Mouse (Mus musculus) cerebellum, adult 8-10 months (tissue): ENCODE measurements around the gene Clca4b.
"Not testable (repeated sequence)": the region's sequence is repeated elsewhere in the genome, so short reads cannot be mapped to it uniquely, and the experiment has no call there.

Experiments used
- DNase-seq: peaks from one replicate; pipeline ENCODE4 v3.0.0; 2022

Clca4b gene

GRCm38 (mm10) chr3:144932335-144932734, at the start of gene Clca4b:
Gene Clca4b (minus strand): TSS chr3:144932529.
- DNase-seq: no peak

GRCm38 (mm10) chr3:144980551-144980950, 48.2 kb upstream of the Clca4b start:
- DNase-seq: no peak

GRCm38 (mm10) chr3:144977631-144978030, 45.3 kb upstream of the Clca4b start:
- no peak for DNase-seq

DNA sequence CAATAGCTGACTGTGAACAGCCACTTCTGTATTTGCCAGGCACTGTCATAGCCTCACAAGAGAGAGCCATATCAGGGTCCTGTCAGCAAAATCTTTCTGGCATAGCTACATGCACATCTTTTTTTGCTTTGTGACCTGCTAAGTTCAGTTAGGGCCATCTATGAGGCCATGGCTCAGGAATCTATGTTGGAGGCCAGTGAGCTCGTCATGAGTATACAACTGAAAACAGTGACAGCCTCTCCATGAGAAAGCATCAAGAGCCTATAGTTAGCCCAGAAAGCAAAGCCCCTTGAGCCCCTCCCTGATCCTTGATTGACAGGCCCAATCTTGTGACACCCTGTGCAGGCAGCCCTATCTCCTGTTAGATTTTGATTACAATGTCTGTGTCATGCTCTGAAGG, 43.8 kb upstream of the Clca4b start:
- no peak for DNase-seq

GRCm38 (mm10) chr3:144974945-144975344, 42.6 kb upstream of the Clca4b start, which contains the start of gene Clca4a:
Gene Clca4a (minus strand): TSS chr3:144975045.
- no peak for DNase-seq

DNA sequence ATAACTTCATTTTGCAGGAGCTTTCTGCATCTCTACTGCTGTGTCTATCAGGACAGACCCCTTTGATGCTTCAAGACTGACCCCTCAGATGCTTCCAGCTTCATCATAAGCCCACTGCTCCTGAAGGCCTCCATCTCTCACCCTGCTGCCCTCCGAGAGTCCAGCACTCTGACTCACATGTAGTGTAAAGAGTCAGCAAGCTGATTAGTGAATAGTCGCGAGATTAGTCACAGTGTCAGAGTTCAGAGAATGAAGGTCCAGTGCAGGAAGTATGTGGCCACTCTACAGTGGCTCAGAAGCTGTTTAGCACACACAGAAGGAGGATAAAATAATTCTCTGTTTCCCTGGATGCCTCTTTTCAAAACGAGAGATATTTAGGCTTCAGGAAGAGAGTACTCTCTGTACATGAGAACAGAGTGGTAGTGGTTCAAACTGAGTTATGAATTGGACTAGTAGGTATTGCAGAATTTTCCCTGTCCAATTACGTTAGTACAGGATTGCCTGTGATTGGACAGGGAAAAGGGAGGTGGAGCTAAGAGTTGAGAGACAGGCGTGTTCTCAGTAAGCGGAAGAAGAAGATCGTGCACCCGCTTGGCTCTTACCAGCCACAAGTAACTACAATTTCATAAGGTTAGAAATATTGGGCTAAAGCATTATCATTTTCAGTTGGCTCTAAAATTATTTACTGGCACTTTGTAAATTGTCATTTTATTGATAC, 39.4 kb upstream of the Clca4b start:
- DNase-seq: no peak

GRCm38 (mm10) chr3:144969755-144970154, 37.4 kb upstream of the Clca4b start:
- no peak for DNase-seq

GRCm38 (mm10) chr3:144966074-144966473, 33.7 kb upstream of the Clca4b start:
- no peak for DNase-seq

DNA sequence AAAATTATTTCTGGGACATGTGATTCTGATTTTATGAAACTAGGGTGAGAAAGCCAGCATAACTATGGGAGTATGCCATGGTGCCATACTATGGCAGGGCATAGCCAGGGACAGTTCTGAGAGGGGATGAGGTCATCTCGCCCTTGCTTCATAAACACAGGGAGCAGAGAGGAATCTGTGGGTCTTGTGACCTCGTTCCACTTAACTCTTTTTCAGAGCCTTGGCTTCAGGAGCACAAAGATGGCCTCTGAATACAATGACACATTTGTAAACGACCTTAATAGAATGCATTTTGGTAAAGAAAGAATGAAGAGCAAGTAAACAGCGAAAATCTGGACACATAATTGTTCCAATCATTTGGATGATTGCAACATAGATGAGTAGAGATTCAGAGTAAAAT, 18.5 kb upstream of the Clca4b start:
- no peak for DNase-seq

- not testable (repeated sequence) for DNase-seq
Observed at GRCm38 (mm10) chr3:144947376-144947775, 15.0 kb upstream of the Clca4b start.

- DNase-seq: not testable (repeated sequence)
Observed at GRCm38 (mm10) chr3:144933625-144934024, 1.3 kb upstream of the Clca4b start.

DNA sequence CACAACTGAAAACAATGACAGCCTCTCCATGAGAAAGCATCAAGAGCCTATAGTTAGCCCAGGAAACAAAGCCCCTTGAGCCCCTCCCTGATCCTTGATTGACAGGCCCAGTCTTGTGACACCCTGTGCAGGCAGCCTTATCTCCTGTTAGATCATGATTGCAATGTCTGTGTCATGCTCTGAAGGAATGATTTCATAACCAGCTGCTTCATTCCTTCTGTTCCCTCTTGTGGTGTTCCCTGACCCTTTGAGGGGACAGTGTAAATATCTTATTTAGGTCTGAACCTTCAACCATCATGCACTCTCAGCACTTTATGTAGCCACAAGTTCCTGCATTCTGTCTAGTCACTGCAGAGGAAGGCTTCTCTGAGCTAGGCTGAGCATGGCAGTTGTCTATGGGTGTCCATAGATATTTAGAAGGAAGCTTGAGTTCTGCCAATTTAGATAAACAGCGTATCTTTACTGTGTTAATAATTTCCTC, 722 bp upstream of the Clca4b start:
- no peak for DNase-seq

- DNase-seq: no peak
Observed at GRCm38 (mm10) chr3:144914014-144914413, 18.3 kb downstream of the Clca4b start.

- DNase-seq: no peak
Observed at GRCm38 (mm10) chr3:144897042-144897678, 35.2 kb downstream of the Clca4b start.

GRCm38 (mm10) chr3:144890246-144890758, 42.0 kb downstream of the Clca4b start:
- DNase-seq: no peak

GRCm38 (mm10) chr3:144886957-144887356, 45.4 kb downstream of the Clca4b start:
- DNase-seq: no peak

GRCm38 (mm10) chr3:144872012-144872411, 60.3 kb downstream of the Clca4b start:
- not testable (repeated sequence) for DNase-seq
